Mouse (Mus musculus): Measurements from ENCODE around the gene Wnt3a. TPM values are rescaled to one million over a fixed set of nuclear protein-coding genes. Genes with fewer than 3 reads are reported as not detected.
"Not testable (repeated sequence)": the region's sequence is repeated elsewhere in the genome, so short reads cannot be mapped to it uniquely, and the experiment has no call there.

Gene Wnt3a
- polyA plus RNA-seq, 1 experiment from 2014 or later: 0.15 TPM

- peak within 1 kb of the TSS; percentile 50 for H3K9ac ChIP-seq
- H3K4me3 ChIP-seq (replicated peaks): peak within 1 kb of the TSS; percentile 65
- peak within 1 kb of the TSS; percentile 49; the same call in 1 of the 2 replicates for H3K27ac ChIP-seq
- peaks cover 44% of the 10 kb centered on the region for H3K4me1 ChIP-seq
- ATAC-seq (ENCODE audit: insufficient read depth, low FRiP score, low read depth): peak; percentile 63
- under 1% methylated on average over 95 of the region's 128 CpGs for WGBS
- no peaks in the 10 kb centered on the region for H3K36me3 ChIP-seq
- H3K27me3 ChIP-seq (replicated peaks): peaks cover 46% of the 10 kb centered on the region
- H3K9me3 ChIP-seq: no peaks in the 10 kb centered on the region
- H3K4me2 ChIP-seq: peak within 1 kb of the TSS; percentile 93
Measured at GRCm38 (mm10) chr11:59306461-59307421, 16.2 kb upstream of the Wnt3a start, which contains the start of gene Wnt9a. Gene Wnt9a, plus strand, starts transcription at chr11:59306928.

DNA sequence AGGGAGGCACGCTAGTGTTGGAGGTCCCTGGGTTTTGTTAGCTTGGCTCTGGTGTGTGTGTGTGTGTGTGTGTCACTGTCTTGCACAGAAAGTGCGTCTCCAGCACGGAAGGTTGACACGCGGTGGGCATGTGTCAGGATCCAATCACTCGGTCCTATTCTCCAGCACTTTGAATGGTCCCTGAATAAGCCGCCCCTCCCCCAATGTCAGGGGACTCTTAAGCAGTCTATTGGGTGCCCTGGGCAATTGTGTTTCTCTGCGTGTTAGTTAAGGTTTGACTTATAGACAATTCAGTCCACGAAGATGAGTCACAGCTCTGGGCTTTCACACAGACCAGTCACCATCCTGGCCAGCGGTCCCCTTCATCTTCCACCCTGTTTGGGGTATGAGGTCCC lies 15.3 kb upstream of the Wnt3a start:
- WGBS: 13% methylated on average over 10 of the region's 10 CpGs
- no peak for ATAC-seq (ENCODE audit: insufficient read depth, low FRiP score, low read depth)
- H3K27ac ChIP-seq: no peak overlapping the region
- no peak overlapping the region; the same call in 1 of the 2 replicates for H3K9ac ChIP-seq
- peaks cover 42% of the 10 kb centered on the region for H3K4me1 ChIP-seq
- H3K36me3 ChIP-seq: no peaks in the 10 kb centered on the region
- H3K4me2 ChIP-seq: peak overlapping the region; percentile 93
- no peak overlapping the region for H3K4me3 ChIP-seq (replicated peaks)
- no peaks in the 10 kb centered on the region for H3K9me3 ChIP-seq
- H3K27me3 ChIP-seq (replicated peaks): peaks cover 46% of the 10 kb centered on the region

DNA sequence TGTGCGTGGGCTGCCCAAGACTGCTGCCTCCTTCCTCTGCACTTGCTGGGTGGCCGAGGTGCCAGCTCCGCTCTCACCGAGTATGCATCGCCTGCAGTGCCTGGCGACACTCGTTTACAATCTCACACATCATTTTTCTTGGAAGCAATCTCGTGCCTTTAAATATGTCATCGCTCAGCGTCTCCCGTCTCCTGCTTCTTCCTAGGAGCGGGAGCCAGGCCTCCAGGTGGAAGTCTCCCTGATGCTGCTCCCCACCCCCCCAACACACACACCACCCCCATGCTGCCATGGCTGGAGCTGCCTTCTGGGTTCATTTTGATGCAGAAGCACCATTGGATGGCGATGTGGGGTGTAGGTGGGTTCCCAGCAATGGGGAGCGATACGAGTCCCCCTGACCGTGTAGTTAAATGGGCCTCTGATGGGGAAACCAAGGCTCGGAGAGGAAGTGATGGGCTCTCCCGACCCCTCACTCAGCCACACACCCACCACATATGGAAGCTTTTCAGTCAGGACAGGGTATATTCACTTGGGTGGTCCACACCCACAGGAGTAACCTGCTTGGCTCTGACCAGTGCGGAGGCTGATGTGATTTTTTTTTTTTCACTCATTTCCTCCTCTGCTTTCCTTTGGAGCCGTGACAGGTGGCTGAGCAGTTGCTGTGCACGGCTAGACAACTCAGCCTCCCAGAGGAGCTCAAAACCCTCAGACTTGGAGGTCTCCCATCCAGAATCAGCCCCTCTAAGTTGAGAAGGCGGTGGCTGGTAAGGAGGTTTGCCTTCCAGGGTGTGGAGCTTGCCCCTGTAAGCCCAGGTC lies 14.7 kb upstream of the Wnt3a start:
- no peak overlapping the region for H3K9ac ChIP-seq
- WGBS: 32% methylated on average over 22 of the region's 22 CpGs
- H3K27ac ChIP-seq: no peak overlapping the region
- no peak overlapping the region for H3K4me3 ChIP-seq (replicated peaks)
- H3K9me3 ChIP-seq: no peaks in the 10 kb centered on the region
- no peak for ATAC-seq (ENCODE audit: insufficient read depth, low FRiP score, low read depth)
- H3K4me1 ChIP-seq: peaks cover 42% of the 10 kb centered on the region
- no peaks in the 10 kb centered on the region for H3K36me3 ChIP-seq
- peaks cover 51% of the 10 kb centered on the region for H3K27me3 ChIP-seq (replicated peaks)
- 0 out of 2 replicates have a peak overlapping the region, but pooled peaks have one; percentile 93 for H3K4me2 ChIP-seq

DNA sequence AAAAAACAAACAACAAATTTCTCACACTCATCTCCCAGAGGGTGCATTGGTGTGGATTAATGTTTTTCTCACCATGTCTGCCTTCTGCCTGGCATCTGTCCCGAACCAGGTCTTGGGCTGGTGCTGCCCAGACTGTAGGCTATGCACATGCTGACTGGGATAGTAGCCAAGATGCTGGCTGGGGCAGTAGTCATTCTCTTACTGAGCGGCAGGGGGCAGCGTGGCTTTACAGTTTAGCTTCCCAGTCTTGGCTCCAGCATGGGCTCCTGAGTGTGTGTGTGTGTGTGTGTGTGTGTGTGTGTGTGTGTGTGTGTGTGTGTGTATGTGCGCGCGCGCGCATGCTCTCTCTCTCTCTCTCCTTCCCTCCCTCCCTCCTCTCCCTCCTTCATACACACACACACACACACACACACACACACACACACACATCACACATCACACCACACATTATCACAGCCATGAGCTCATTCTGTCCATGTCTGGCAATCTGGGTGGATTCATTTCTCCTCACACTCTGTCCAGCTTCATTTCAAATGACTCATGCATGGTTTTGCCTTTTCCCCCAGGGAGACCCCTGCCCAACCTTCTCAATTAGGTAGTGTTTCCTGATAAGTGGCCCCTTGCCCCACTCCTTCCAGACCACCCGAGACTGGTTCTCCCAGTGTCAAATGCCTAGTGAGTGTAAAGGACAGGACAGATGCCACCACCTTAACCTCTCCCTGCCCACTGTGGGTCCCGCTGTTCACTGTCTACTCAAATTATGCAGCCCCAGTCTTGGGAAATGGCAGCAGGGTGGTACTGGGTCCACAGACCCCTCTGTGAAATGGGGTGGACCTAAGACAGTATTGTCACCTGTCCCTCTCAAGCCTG lies 12.4 kb upstream of the Wnt3a start:
- WGBS: 30% methylated on average over 5 of the region's 10 CpGs
- peaks cover 58% of the 10 kb centered on the region for H3K27me3 ChIP-seq (replicated peaks)
- peaks cover 24% of the 10 kb centered on the region for H3K4me1 ChIP-seq
- H3K9ac ChIP-seq: no peak overlapping the region
- H3K4me3 ChIP-seq (replicated peaks): no peak overlapping the region
- no peak overlapping the region for H3K27ac ChIP-seq
- no peaks in the 10 kb centered on the region for H3K9me3 ChIP-seq
- no peak overlapping the region for H3K4me2 ChIP-seq
- H3K36me3 ChIP-seq: no peaks in the 10 kb centered on the region
- no peak for ATAC-seq (ENCODE audit: insufficient read depth, low FRiP score, low read depth)

- H3K4me2 ChIP-seq; H3K9me3 ChIP-seq; ATAC-seq (ENCODE audit: insufficient read depth, low FRiP score, low read depth); H3K36me3 ChIP-seq; H3K9ac ChIP-seq; H3K4me3 ChIP-seq (replicated peaks); H3K4me1 ChIP-seq; H3K27ac ChIP-seq: not testable (repeated sequence)
- peaks cover 50% of the 10 kb centered on the region for H3K27me3 ChIP-seq (replicated peaks)
- WGBS: 55% methylated on average over 2 of the region's 2 CpGs
Measured at GRCm38 (mm10) chr11:59301053-59301452, 10.5 kb upstream of the Wnt3a start.

GRCm38 (mm10) chr11:59300185-59300584 lies 9.6 kb upstream of the Wnt3a start:
- peaks cover 47% of the 10 kb centered on the region; the same call in 1 of the 2 replicates for H3K27me3 ChIP-seq (replicated peaks)
- 0 out of 2 replicates have a peak, but pooled peaks cover 3% of the 10 kb centered on the region for H3K4me1 ChIP-seq
- 14% methylated on average over 3 of the region's 3 CpGs for WGBS
- no peak overlapping the region for H3K27ac ChIP-seq
- ATAC-seq (ENCODE audit: insufficient read depth, low FRiP score, low read depth): no peak
- H3K4me3 ChIP-seq (replicated peaks): no peak overlapping the region
- H3K9me3 ChIP-seq: no peaks in the 10 kb centered on the region
- H3K9ac ChIP-seq: no peak overlapping the region
- no peak overlapping the region for H3K4me2 ChIP-seq
- H3K36me3 ChIP-seq: no peaks in the 10 kb centered on the region

DNA sequence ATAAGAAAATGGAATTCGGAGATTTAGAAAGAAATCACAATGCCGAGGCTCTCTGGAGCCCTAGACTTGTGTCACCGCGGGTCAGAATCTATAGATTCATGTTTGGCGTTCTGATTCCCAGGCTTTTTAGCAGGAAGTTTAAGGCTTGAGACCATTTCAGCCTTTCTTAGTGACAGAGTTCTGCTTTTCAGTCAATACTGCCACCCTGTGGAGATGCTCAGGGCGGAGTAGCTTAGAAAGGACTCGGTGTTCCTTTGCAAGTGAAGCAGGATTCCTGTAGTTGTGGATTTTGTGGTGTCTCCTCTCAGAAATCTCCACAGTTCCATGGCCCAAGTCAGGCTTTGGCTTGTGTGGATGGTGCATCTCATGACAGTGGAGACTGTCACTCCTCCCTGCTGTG lies 7.4 kb upstream of the Wnt3a start:
- no peaks in the 10 kb centered on the region for H3K36me3 ChIP-seq
- H3K4me1 ChIP-seq: no peaks in the 10 kb centered on the region
- H3K4me2 ChIP-seq: no peak overlapping the region
- peaks cover 42% of the 10 kb centered on the region for H3K27me3 ChIP-seq (replicated peaks)
- no peak overlapping the region for H3K9ac ChIP-seq
- H3K9me3 ChIP-seq: no peaks in the 10 kb centered on the region
- no peak for ATAC-seq (ENCODE audit: insufficient read depth, low FRiP score, low read depth)
- no peak overlapping the region for H3K27ac ChIP-seq
- no peak overlapping the region for H3K4me3 ChIP-seq (replicated peaks)
- WGBS: 15% methylated on average over 7 of the region's 7 CpGs

GRCm38 (mm10) chr11:59293616-59294015 lies 3.1 kb upstream of the Wnt3a start:
- H3K4me3 ChIP-seq (replicated peaks): no peak overlapping the region
- peaks cover 12% of the 10 kb centered on the region; the same call in 1 of the 2 replicates for H3K4me1 ChIP-seq
- H3K27me3 ChIP-seq (replicated peaks): peaks cover 71% of the 10 kb centered on the region
- H3K36me3 ChIP-seq: no peaks in the 10 kb centered on the region
- H3K9ac ChIP-seq: no peak overlapping the region
- H3K4me2 ChIP-seq: no peak overlapping the region
- WGBS: 29% methylated on average over 7 of the region's 7 CpGs
- no peak overlapping the region for H3K27ac ChIP-seq
- no peaks in the 10 kb centered on the region for H3K9me3 ChIP-seq
- 0 out of 2 replicates have a peak, but pooled peaks have one; percentile 27 for ATAC-seq (ENCODE audit: insufficient read depth, low FRiP score, low read depth)

- Histone ChIP-seq H3K9me3 (no peaks in the 10 kb centered on the region), H3K4me1 (peaks cover 12% of the 10 kb centered on the region; the same call in 1 of the 2 replicates), H3K36me3 (no peaks in the 10 kb centered on the region), H3K4me2 (peak overlapping the region; percentile 41), H3K9ac (no peak overlapping the region), H3K27me3 (replicated peaks) (peaks cover 86% of the 10 kb centered on the region), H3K27ac (no peak overlapping the region), H3K4me3 (replicated peaks) (peak overlapping the region; percentile 36)
- WGBS: 1% methylated on average over 25 of the region's 25 CpGs
- ATAC-seq (ENCODE audit: insufficient read depth, low FRiP score, low read depth): no peak
Measured at GRCm38 (mm10) chr11:59289706-59290105, 846 bp downstream of the Wnt3a start.

DNA sequence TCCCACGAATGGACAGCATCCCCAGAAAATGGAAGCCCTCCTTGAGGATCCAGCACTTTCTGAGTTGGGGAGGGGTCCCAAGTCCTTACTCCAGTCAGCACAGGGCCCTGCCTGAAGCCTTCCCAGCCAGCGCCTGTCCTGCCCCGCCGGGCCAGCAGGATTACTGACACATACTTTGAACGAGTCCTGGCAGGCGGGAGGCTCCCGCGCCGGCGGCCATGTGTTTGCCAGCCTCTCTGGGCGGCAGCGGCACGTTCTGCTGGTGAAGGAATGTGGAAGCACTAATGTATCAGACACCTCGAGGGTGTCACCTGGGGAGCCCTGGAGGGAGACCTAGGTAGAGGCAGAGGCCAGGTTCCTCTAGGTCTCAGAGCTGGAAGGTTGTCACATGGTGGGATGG lies 6.4 kb downstream of the Wnt3a start:
- no peaks in the 10 kb centered on the region for H3K36me3 ChIP-seq
- 0 out of 2 replicates have a peak, but pooled peaks cover 5% of the 10 kb centered on the region for H3K4me1 ChIP-seq
- H3K9ac ChIP-seq: no peak overlapping the region
- WGBS: 20% methylated on average over 14 of the region's 14 CpGs
- H3K27ac ChIP-seq: no peak overlapping the region
- H3K4me2 ChIP-seq: no peak overlapping the region
- H3K9me3 ChIP-seq: no peaks in the 10 kb centered on the region
- no peak overlapping the region for H3K4me3 ChIP-seq (replicated peaks)
- peaks cover 52% of the 10 kb centered on the region for H3K27me3 ChIP-seq (replicated peaks)
- no peak for ATAC-seq (ENCODE audit: insufficient read depth, low FRiP score, low read depth)

DNA sequence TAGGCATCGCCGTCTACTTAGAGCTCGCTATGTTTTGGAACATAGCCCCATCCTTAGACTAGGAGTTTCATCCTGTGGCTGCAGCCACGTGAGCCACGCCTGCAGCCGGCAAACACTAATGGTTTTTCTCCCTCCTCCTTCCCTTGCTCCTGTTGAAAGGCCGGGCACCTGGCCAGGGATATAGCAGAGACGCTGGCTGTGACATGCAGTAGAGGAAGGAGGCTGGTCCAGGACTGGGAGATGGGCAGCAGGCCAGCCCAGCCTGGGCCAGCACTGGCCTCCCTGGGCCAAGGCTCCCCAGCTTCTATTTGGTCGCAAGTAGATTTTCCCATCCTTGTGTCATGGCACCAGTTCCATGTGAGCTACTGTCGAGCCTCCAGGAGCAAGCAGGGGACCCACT lies 7.6 kb downstream of the Wnt3a start:
- WGBS: 63% methylated on average over 10 of the region's 10 CpGs
- Histone ChIP-seq H3K27ac (no peak overlapping the region), H3K4me3 (replicated peaks) (no peak overlapping the region), H3K9ac (no peak overlapping the region), H3K27me3 (replicated peaks) (peaks cover 40% of the 10 kb centered on the region), H3K4me1 (no peaks in the 10 kb centered on the region), H3K4me2 (no peak overlapping the region), H3K36me3 (no peaks in the 10 kb centered on the region), H3K9me3 (no peaks in the 10 kb centered on the region)
- no peak; the same call in 1 of the 2 replicates for ATAC-seq (ENCODE audit: insufficient read depth, low FRiP score, low read depth)

Measured in stomach, embryonic 15.5 days (tissue).